Mouse (Mus musculus) liver, embryonic 16.5 days (tissue): ENCODE measurements around the gene Gm30191. TPM values are rescaled to one million over a fixed set of nuclear protein-coding genes. Genes with fewer than 3 reads are reported as not detected.
"Not testable (repeated sequence)": the region's sequence is repeated elsewhere in the genome, so short reads cannot be mapped to it uniquely, and the experiment has no call there.

Source experiments
- ATAC-seq: fragments of 200-750 bp; cut with Nextera tagmentation; 2 replicates; pipeline ENCODE4 v1.8.0; 2017; ENCODE audit warnings: low read depth, mild to moderate bottlenecking, moderate number of reproducible peaks, moderate library complexity
- H3K27ac ChIP-seq: fragments of 300-500 bp; sonication (generic); 2 replicates; pipeline ENCODE4 v1.5.1; 2014; ENCODE audit warnings: mild to moderate bottlenecking, low read length
- H3K27me3 ChIP-seq: fragments of 300-500 bp; sonication (generic); 2 replicates; pipeline ENCODE4 v1.6.1; 2014; ENCODE audit warnings: low read depth, low read length, mixed read lengths; ENCODE audit not compliant: control insufficient read depth, insufficient read depth
- H3K36me3 ChIP-seq: fragments of 300-500 bp; sonication (generic); 2 replicates; pipeline ENCODE4 v1.6.1; 2014; ENCODE audit warnings: mild to moderate bottlenecking; ENCODE audit not compliant: control insufficient read depth, insufficient read depth
- H3K4me1 ChIP-seq: fragments of 300-500 bp; sonication (generic); 2 replicates; pipeline ENCODE4 v1.6.1; 2014; ENCODE audit warnings: low read depth, low read length, mixed read lengths; ENCODE audit not compliant: control insufficient read depth
- H3K4me2 ChIP-seq: fragments of 300-500 bp; sonication (generic); 2 replicates; pipeline ENCODE4 v1.6.1; 2014; ENCODE audit warnings: low read depth, low read length, mixed read lengths
- H3K4me3 ChIP-seq: fragments of 300-500 bp; sonication (generic); 2 replicates; pipeline ENCODE4 v1.5.1; 2014; ENCODE audit warnings: low read depth, mild to moderate bottlenecking, low read length
- H3K9ac ChIP-seq: fragments of 300-500 bp; sonication (generic); 2 replicates; pipeline ENCODE4 v1.6.1; 2014; ENCODE audit warnings: low read depth, low read length
- H3K9me3 ChIP-seq: fragments of 300-500 bp; sonication (generic); replicated peaks from 2 replicates; pipeline ENCODE4 v1.6.1; 2016; ENCODE audit warnings: low read length; ENCODE audit not compliant: control insufficient read depth
- WGBS: fragments of 180-500 bp; shearing (Covaris S2); extraction: QIAGEN DNeasy Blood & Tissue Kit; methylation state at CpG from one replicate; pipeline ENCODE4 v1.1.7; 2014; ENCODE audit not compliant: insufficient replicate concordance; 5-methylcytosine and 5-hydroxymethylcytosine counted together
- polyA plus RNA-seq: library from polyadenylated mRNA; unstranded; fragments of >200 nt; fragmentation: Nextera tagmentation; extraction: Ambion mirVana; gene quantifications from 2 replicates; pipeline ENCODE4 v1.2.1, GENCODE M21; 2015

The Gm30191 gene
- polyA plus RNA-seq, 1 experiment from 2014 or later: not detected

DNA sequence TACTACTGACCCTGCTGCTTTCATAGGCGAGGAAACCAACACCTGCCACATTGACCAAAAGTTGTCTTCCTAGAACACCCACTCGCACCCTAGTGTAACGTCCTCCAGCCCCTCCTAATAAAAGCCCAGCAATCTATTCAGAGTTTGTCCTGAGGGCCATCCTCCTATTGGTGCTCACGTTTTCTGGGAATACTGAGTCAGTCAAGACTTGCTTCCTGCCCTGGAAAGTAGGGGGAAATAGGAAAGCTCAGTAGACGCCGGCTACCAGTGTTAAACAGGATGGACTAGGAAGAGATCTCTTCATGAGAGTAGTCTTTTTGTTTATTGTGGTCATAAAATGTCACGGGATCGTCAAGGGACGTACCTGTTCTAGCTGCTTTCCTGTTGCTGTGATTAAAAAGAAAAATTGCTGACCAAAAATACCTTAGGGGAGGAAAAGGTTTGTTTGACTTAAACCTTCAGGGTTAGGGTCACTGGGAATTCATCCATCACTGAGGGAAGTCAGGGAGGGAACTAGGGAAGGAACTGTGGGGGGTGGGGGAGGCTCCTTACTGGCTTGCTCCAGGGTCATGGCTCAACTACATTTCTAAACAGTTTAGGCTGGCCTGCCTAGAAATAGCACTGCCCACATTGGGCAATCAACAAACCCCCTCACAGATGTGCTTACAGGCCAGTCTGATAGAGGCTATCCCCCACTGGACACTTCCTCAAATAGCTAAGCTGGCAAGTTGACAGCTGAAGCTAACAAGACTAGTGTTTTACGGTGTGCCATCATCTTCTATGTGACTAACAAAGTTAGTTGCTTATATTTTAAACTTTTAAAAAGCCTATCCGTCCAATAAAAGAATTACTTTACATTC, 41.9 kb downstream of the Gm30191 start:
- Histone ChIP-seq H3K36me3 (peaks cover 7% of the 10 kb centered on the region), H3K27me3 (peaks cover 4% of the 10 kb centered on the region; the same call in 1 of the 2 replicates), H3K4me3 (peak overlapping the region; percentile 98), H3K9ac (peak overlapping the region; percentile 98), H3K4me2 (peak overlapping the region; percentile 92), H3K4me1 (peaks cover 27% of the 10 kb centered on the region), H3K9me3 (no peaks in the 10 kb centered on the region), H3K27ac (peak overlapping the region; percentile 99)
- 33% methylated on average over 11 of the region's 11 CpGs for WGBS
- no peak for ATAC-seq

DNA sequence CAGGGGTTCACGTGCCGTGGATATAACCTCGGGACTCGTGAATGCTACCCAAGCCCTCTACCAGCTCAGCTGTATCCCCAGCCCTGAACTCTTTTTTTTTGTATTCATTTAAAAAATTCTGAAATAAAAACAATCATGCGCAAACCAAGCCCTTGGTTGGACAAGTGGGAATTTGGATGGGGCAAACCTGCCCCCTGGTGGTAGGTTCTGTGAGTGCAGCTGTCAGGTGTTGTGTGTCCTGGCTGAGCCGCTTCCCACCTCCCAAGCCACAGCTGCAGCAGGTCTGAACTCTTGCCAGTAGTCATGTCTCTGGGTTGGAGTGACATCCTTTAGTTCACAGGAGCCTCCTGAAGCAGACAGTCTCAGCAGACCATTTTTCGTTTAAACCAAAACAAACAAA, 45.3 kb downstream of the Gm30191 start:
- peaks cover 8% of the 10 kb centered on the region; the same call in 1 of the 2 replicates for H3K27me3 ChIP-seq
- WGBS: 22% methylated on average over 7 of the region's 7 CpGs
- no peaks in the 10 kb centered on the region for H3K36me3 ChIP-seq
- no peak overlapping the region for H3K4me3 ChIP-seq
- H3K9me3 ChIP-seq: peaks cover 3% of the 10 kb centered on the region; the same call in 1 of the 2 replicates
- no peak for ATAC-seq
- H3K4me1 ChIP-seq: peaks cover 10% of the 10 kb centered on the region
- H3K9ac ChIP-seq: no peak overlapping the region
- H3K27ac ChIP-seq: no peak overlapping the region
- no peak overlapping the region for H3K4me2 ChIP-seq

DNA sequence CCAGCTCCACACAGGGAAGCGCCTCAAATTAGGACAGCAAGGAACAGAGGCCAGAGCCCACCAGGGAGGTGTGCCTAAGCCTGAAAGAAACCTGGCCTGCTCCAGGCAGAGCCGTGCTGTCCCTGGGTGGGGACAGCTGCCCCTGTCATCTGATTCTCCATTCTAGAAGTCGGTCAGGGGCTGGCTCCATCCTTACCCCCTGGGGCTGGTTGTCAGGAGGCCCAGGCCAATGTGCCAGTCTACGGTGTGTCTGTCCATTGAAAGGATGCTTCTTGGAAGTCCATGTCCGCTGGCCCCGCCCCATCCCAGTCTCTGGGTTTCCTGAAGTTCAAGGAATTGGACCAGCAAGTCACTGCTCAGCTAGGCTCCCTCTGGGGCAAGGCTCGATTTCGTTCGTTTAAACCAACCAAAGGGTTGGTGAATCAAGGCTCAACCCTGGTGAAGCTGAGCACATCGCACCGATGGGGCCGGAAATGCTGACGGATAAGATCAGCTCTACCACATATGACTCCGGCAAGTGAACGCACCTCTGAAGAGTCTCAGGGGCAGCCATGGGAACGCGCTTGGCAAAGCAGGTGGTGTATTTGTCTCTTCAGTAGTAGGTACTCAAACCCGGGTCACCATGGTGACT, 46.4 kb downstream of the Gm30191 start:
- peaks cover 7% of the 10 kb centered on the region for H3K4me1 ChIP-seq
- ATAC-seq: no peak
- no peak overlapping the region for H3K9ac ChIP-seq
- WGBS: 56% methylated on average over 18 of the region's 18 CpGs
- H3K4me3 ChIP-seq: no peak overlapping the region
- peaks cover 3% of the 10 kb centered on the region; the same call in 1 of the 2 replicates for H3K9me3 ChIP-seq
- H3K4me2 ChIP-seq: no peak overlapping the region
- no peaks in the 10 kb centered on the region for H3K36me3 ChIP-seq
- no peak overlapping the region for H3K27ac ChIP-seq
- peaks cover 8% of the 10 kb centered on the region; the same call in 1 of the 2 replicates for H3K27me3 ChIP-seq

DNA sequence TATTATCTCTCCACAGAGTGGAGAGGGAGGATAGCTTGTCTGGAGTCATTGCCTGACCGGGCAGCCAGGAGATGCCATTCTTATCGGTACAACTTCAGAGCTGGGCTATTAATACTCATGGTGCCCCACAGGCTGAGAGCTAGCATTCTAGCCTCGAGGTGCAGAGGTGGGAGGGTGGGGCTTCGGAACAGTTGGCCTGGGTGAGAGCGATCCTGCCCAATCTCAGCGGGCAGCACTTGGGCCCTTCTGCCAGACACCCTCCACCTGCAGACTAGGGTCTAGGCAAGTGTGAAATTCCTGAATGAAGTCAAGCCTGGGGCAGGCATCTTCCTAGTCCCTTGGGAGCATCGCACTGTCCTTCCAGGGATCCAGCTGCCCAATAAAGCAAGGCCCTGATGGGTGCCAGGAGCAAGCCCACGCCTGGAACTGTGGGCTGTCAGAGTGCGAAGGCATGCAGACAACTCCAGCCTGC, 47.0 kb downstream of the Gm30191 start:
- WGBS: 36% methylated on average over 9 of the region's 9 CpGs
- no peaks in the 10 kb centered on the region for H3K36me3 ChIP-seq

DNA sequence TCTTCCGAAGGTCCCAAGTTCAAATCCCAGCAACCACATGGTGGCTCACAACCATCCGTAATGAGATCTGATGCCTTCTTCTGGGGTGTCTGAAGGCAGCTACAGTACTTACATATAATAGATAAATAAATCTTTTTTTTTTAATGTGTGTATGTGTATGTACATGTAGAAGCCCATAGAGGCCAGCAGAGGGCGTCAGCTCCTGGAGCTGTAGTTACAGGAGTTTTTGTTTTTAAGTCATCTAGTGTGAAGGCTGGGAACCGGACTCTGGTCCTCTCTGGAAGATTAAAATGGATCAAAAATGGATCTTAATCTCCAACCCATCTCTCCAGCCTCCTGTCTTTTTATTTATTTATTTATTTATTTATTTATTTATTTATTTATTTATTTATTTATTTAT, 49.4 kb downstream of the Gm30191 start:
- H3K36me3 ChIP-seq, H3K27me3 ChIP-seq, H3K9me3 ChIP-seq, H3K4me2 ChIP-seq, H3K4me1 ChIP-seq, H3K27ac ChIP-seq, H3K4me3 ChIP-seq, H3K9ac ChIP-seq, ATAC-seq: not testable (repeated sequence)
- 70% methylated on average over 4 of the region's 4 CpGs for WGBS

More for the DNA sequence above, 47.0 kb downstream of the Gm30191 start:
- Histone ChIP-seq H3K9ac (no peak overlapping the region), H3K4me2 (no peak overlapping the region), H3K9me3 (peaks cover 3% of the 10 kb centered on the region; the same call in 1 of the 2 replicates), H3K4me1 (peaks cover 2% of the 10 kb centered on the region), H3K27me3 (peaks cover 8% of the 10 kb centered on the region; the same call in 1 of the 2 replicates), H3K27ac (no peak overlapping the region), H3K4me3 (no peak overlapping the region)
- ATAC-seq: no peak

DNA sequence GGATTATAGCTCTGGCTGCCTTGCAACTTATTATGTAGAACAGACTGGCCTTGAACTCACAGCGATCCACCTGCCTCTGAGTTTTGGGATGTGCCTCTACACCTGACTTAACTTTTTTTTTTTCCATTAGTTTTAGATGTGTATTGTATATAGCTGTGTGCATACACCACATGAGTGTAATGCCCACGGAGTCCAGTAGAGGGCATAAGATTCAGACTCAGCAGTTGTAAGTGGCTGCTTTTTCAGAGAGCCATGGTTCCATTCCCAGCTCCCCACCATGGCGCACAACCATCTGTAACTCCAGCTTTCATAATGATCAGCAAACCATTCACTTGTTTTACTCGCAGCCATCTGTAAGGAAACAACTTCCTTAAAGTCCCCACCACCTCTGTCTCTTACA, 49.8 kb downstream of the Gm30191 start:
- Histone ChIP-seq H3K4me3 (no peak overlapping the region), H3K27ac (no peak overlapping the region), H3K9ac (no peak overlapping the region), H3K27me3 (peaks cover 8% of the 10 kb centered on the region; the same call in 1 of the 2 replicates), H3K4me1 (no peaks in the 10 kb centered on the region), H3K36me3 (no peaks in the 10 kb centered on the region), H3K9me3 (peaks cover 3% of the 10 kb centered on the region; the same call in 1 of the 2 replicates), H3K4me2 (no peak overlapping the region)
- WGBS: 74% methylated on average over 4 of the region's 4 CpGs
- no peak for ATAC-seq

DNA sequence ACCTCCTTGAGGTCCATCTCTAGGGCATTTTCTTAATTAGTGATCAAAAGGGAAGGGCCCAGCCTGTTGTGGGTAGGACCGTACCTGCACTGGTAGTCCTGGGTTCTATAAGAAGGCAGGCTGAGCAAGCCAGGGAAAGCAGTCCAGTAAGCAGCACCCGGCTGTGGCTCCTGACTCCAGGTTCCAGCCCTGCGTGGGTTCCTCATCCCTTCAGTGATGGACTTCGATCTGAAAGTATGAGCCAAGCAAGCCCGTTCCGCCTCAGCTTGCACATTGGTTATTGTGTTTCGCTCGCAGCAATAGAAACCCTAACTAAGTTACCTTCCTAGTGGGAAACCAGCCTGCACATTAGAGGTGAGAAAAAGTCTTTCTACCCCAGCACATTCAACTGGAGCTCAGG, 50.6 kb downstream of the Gm30191 start:
- H3K9me3 ChIP-seq: peaks cover 3% of the 10 kb centered on the region; the same call in 1 of the 2 replicates
- H3K4me1 ChIP-seq: no peaks in the 10 kb centered on the region
- no peak for ATAC-seq
- no peak overlapping the region for H3K27ac ChIP-seq
- H3K4me2 ChIP-seq: no peak overlapping the region
- H3K4me3 ChIP-seq: no peak overlapping the region
- H3K36me3 ChIP-seq: no peaks in the 10 kb centered on the region
- no peak overlapping the region for H3K9ac ChIP-seq
- 83% methylated on average over 8 of the region's 8 CpGs for WGBS
- H3K27me3 ChIP-seq: peaks cover 8% of the 10 kb centered on the region; the same call in 1 of the 2 replicates

DNA sequence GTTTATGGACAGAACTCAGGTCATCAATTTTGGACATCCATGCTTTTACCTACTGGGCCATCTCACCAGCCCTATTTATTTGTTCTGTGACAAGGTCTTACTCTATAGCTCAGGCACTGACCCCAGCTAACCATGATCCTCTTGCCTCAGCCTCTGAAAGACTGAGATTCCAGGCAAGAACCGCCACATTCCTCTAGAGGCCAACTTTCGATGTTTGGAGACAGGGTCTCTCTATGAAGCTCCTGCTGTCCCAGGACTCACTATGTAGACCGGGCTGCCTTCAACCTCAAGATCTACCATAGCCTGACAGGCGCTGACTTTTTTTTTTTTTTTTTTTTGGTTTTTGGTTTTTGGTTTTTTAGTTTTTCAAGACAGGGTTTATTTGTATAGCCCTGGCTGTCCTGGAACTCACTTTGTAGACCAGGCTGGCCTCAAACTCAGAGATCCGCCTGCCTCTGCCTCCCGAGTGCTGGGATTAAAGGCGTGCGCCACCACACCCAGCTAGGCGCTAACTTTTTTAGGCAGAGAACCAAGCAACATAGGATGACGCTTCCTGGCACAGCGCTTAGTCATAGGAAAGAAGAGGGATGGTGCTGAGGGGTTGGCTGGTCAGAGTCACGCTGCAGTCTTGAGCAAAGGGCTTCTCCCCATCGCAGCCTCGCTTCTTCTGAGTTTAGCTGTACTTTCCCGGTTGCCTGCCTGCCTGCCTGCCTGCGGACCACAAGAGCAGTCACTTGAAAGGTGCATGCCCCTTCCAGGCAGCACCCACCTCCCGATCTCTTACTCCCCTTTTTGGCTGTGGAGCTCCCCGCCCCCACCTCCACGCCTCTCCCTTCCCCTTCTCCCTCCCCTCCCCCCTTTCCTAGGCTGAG, 52.1 kb downstream of the Gm30191 start:
- H3K4me3 ChIP-seq: no peak overlapping the region

More for the DNA sequence above, 52.1 kb downstream of the Gm30191 start:
- no peak for ATAC-seq
- Histone ChIP-seq H3K27me3 (peaks cover 4% of the 10 kb centered on the region; the same call in 1 of the 2 replicates), H3K4me1 (no peaks in the 10 kb centered on the region), H3K27ac (no peak overlapping the region), H3K4me2 (no peak overlapping the region), H3K36me3 (no peaks in the 10 kb centered on the region), H3K9me3 (peaks cover 3% of the 10 kb centered on the region; the same call in 1 of the 2 replicates), H3K9ac (no peak overlapping the region)
- 58% methylated on average over 19 of the region's 19 CpGs for WGBS
